Mouse (Mus musculus) liver, adult 2 months (tissue): ENCODE measurements around the gene Casp8. TPM values are rescaled to one million over a fixed set of nuclear protein-coding genes. Genes with fewer than 3 reads are reported as not detected.

Experiments
- DNase-seq: peaks from one replicate; pipeline ENCODE4 v3.0.0-alpha.2; 2011; ENCODE audit warnings: low read depth, low spot score; ENCODE audit errors: extremely low read depth
- H3K27ac ChIP-seq: fragments of 200-500 bp; replicated peaks from 2 replicates; pipeline ENCODE4 v1.5.1; 2012; ENCODE audit warnings: low read depth, mild to moderate bottlenecking, control low read depth, inconsistent platforms, low read length; ENCODE audit not compliant: insufficient read depth
- H3K27me3 ChIP-seq: fragments of 200-500 bp; 2 replicates; pipeline ENCODE4 v1.6.1; 2012; ENCODE audit warnings: mild to moderate bottlenecking, moderate library complexity, low read length, inconsistent platforms; ENCODE audit not compliant: control insufficient read depth, insufficient read depth
- H3K36me3 ChIP-seq: fragments of 200-500 bp; 2 replicates; pipeline ENCODE4 v1.6.1; 2012; ENCODE audit warnings: low read length, inconsistent platforms; ENCODE audit not compliant: control insufficient read depth, insufficient read depth
- H3K4me1 ChIP-seq: fragments of 200-500 bp; 2 replicates; pipeline ENCODE4 v1.6.1; 2011; ENCODE audit warnings: low read length; ENCODE audit not compliant: control insufficient read depth, insufficient read depth
- H3K4me3 ChIP-seq: fragments of 200-500 bp; 2 replicates; pipeline ENCODE4 v1.5.1; 2011; ENCODE audit warnings: low read depth, mild to moderate bottlenecking, control low read depth, low read length, moderate library complexity; ENCODE audit not compliant: insufficient read depth
- H3K79me2 ChIP-seq: fragments of 200-500 bp; 2 replicates; pipeline ENCODE4 v1.6.1; 2012; ENCODE audit warnings: inconsistent platforms, mild to moderate bottlenecking, low read length, moderate library complexity; ENCODE audit not compliant: control insufficient read depth, insufficient read depth
- H3K9ac ChIP-seq: fragments of 200-500 bp; 2 replicates; pipeline ENCODE4 v1.6.1; 2012; ENCODE audit warnings: low read depth, mild to moderate bottlenecking, control low read depth, inconsistent platforms, low read length
- CTCF ChIP-seq: fragments of 200-500 bp; IDR thresholded peaks from 2 replicates; pipeline ENCODE4 v1.5.1; 2011; ENCODE audit warnings: low read depth, low read length, control low read depth
- POLR2A ChIP-seq: fragments of 200-500 bp; IDR thresholded peaks from 2 replicates; pipeline ENCODE4 v1.6.1; 2011; ENCODE audit warnings: low read length, control low read depth; ENCODE audit not compliant: insufficient read depth; ENCODE audit errors: extremely low read depth
- WGBS: fragments of 180-500 bp; shearing (Covaris S2); methylation state at CpG from one replicate; pipeline ENCODE4 v1.1.7; 2018; 5-methylcytosine and 5-hydroxymethylcytosine counted together
- polyA plus RNA-seq: library from polyadenylated mRNA; depleted of rRNA; stranded (reverse); fragments of >200 nt; gene quantifications from 2 replicates; pipeline ENCODE4 v1.2.3, GENCODE M21; 2012
- total RNA-seq: library from RNA; depleted of rRNA; stranded (reverse); fragments of >200 nt; gene quantifications from 2 replicates; pipeline ENCODE4 v1.2.3, GENCODE M21; 2014

Gene Casp8
- total and polyA plus RNA-seq, 2 experiments, result 3.9 to 20.1 TPM

DNA sequence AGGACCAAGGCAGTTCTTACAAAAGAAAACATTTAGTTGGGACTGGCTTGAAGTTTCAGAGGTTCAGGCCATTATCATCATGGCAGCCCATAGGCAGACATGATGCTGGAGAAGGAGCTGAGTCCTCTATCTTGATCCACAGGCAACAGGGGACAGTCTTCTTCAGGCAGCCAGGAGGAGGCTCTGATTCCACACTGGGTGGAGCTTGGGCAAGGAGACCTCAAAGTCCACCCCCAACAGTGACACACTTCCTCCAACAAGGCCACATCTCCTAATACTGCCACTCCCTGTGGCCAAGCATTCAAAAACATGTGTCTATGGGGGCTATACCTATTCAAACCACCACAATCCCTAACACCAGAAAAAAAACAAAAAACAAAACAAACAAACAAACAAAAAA, 21.9 kb upstream of the Casp8 start:
- TF ChIP-seq POLR2A (no peak), CTCF (no peak)
- no peaks in the 10 kb centered on the region for H3K79me2 ChIP-seq
- no peaks in the 10 kb centered on the region for H3K27me3 ChIP-seq
- no peak for DNase-seq
- H3K4me3 ChIP-seq, result no peak overlapping the region
- H3K4me1 ChIP-seq, result peaks cover 2% of the 10 kb centered on the region; the same call in 1 of the 2 replicates
- H3K27ac ChIP-seq, result no peak overlapping the region
- no peak overlapping the region for H3K9ac ChIP-seq
- no peaks in the 10 kb centered on the region for H3K36me3 ChIP-seq

DNA sequence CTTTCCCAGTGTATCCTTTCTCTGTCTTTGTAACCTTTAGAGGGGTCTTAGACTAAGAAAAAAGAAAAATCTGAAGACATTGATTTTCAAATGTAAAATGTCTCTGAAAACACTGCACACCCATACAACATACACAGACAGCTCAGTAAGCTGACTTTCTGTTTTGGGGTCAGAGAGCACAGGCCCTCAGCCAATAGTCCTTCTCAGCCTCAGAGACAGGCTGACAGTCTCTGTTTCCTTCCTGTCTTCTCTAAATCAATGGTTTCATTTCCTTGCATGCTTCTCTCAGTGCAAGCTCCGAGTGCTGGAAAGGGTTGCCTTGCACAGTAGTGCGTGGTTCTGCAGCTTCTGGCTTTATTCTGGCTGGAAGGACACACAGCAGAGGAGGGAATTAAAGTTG, 21.3 kb upstream of the Casp8 start:
- TF ChIP-seq POLR2A (no peak), CTCF (no peak)
- no peaks in the 10 kb centered on the region for H3K36me3 ChIP-seq
- H3K4me1 ChIP-seq, result peaks cover 2% of the 10 kb centered on the region; the same call in 1 of the 2 replicates
- H3K27me3 ChIP-seq, result no peaks in the 10 kb centered on the region
- peak; percentile 49 for DNase-seq
- H3K27ac ChIP-seq, result peak overlapping the region; percentile 58; the same call in 1 of the 2 replicates
- 59% methylated on average over 2 of the region's 2 CpGs for whole genome bisulfite sequencing
- no peaks in the 10 kb centered on the region for H3K79me2 ChIP-seq
- no peak overlapping the region for H3K9ac ChIP-seq
- no peak overlapping the region for H3K4me3 ChIP-seq

DNA sequence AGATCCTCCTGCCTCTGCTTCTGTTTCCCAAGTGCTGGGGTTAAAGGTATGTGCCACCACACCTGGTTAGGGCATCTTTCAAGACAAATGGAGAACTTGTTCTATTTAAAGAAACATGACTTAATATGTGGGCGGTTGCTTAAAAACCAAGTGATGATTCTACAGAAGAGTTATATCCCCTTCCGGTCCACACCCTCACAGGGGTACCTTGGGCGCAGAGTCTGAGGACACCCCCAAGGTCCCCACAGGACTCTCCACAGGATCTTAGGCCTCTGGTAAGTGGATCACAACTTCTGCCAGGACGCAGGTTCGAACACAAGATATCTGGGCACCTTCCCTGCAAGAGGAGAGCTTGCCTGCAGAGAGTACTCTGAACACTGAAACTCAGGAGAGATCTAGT, 19.8 kb upstream of the Casp8 start:
- DNase-seq, result no peak
- Histone ChIP-seq H3K79me2 (no peaks in the 10 kb centered on the region), H3K9ac (no peak overlapping the region), H3K27me3 (no peaks in the 10 kb centered on the region), H3K4me3 (no peak overlapping the region), H3K36me3 (no peaks in the 10 kb centered on the region), H3K27ac (no peak overlapping the region), H3K4me1 (peaks cover 2% of the 10 kb centered on the region; the same call in 1 of the 2 replicates)
- 98% methylated on average over 5 of the region's 5 CpGs for WGBS
- no peak for TF ChIP-seq POLR2A
- TF ChIP-seq CTCF, result no peak

DNA sequence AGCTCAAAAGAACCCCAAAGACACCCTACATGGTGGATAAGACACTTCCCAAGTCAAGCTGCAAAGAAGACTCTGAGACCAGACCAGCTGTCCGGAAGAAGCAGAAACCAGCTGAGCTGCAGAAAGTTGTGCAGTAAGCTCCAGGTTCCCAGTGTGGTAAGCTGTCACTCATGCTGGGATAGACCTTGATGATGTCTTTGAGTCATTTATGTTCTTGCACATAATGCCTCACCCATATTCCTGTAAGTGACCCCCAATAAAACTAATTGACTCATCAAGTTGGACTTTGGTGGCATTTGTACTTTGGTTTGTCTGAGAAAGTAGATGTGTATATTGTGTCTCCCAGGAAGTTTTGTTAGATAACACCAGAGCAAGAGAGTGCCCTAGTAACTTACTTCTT, 17.6 kb upstream of the Casp8 start:
- Histone ChIP-seq H3K27me3 (no peaks in the 10 kb centered on the region), H3K9ac (no peak overlapping the region), H3K36me3 (no peaks in the 10 kb centered on the region), H3K79me2 (no peaks in the 10 kb centered on the region), H3K4me1 (peaks cover 2% of the 10 kb centered on the region; the same call in 1 of the 2 replicates), H3K4me3 (no peak overlapping the region), H3K27ac (no peak overlapping the region)
- no peak for DNase-seq
- TF ChIP-seq POLR2A, result no peak
- 98% methylated on average over 1 of the region's 1 CpGs for WGBS

DNA sequence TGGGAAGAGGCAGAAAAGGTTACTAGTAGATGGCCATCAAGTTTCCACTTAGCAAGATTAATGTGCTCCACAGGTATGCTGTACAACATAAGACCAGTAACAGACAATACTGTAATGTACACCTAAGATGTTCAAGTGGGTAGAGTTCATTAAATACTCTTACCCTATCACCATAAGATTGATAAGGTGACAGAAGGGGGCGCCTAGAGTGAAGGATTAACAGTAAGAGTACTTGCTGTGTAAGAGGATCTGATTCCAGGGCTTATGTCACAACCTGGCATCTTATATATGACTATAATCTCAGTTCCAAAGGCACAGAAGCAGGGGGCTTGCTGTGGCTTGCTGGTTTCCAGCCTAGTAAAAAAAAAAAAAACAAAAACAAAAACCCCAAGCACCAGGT, 16.9 kb upstream of the Casp8 start:
- 41% methylated on average over 1 of the region's 1 CpGs for whole genome bisulfite sequencing

DNA sequence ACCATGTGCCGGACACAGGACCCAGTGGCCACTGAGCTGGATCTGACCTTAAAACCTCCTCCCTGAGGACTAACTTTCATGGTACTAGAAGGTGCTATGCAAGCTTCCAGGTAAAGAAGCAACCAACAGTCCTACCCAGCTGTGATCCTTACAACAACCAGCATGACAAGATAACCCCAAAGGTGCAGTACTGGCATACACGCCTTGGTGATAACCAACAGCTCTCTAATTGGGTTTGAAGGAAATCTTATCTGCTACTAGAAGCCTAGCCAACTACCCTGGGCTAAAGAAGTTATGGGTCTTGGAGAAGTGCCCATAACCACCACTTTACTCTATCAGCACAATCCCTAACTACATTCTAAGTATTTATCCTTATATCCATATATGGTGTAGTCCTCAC, 8.9 kb upstream of the Casp8 start:
- Histone ChIP-seq H3K9ac (no peak overlapping the region), H3K4me3 (no peak overlapping the region), H3K27me3 (no peaks in the 10 kb centered on the region), H3K27ac (no peak overlapping the region), H3K79me2 (no peaks in the 10 kb centered on the region), H3K36me3 (no peaks in the 10 kb centered on the region), H3K4me1 (no peaks in the 10 kb centered on the region)
- TF ChIP-seq CTCF (no peak), POLR2A (no peak)
- WGBS, result 98% methylated on average over 2 of the region's 2 CpGs
- no peak for DNase-seq

More for the DNA sequence above, 16.9 kb upstream of the Casp8 start:
- Histone ChIP-seq H3K9ac (no peak overlapping the region), H3K36me3 (no peaks in the 10 kb centered on the region), H3K4me1 (peaks cover 2% of the 10 kb centered on the region; the same call in 1 of the 2 replicates), H3K4me3 (no peak overlapping the region), H3K27me3 (no peaks in the 10 kb centered on the region), H3K79me2 (no peaks in the 10 kb centered on the region), H3K27ac (no peak overlapping the region)
- TF ChIP-seq POLR2A (no peak), CTCF (no peak)
- peak; percentile 35 for DNase-seq
